Mouse (Mus musculus) CH12.LX (cell line): ENCODE data around the gene Prol1.

ENCODE experiments used
- POLR2A ChIP-seq: IDR thresholded peaks from 2 replicates; pipeline ENCODE4 v1.6.1; 2011; ENCODE audit warnings: low read depth, mild to moderate bottlenecking, improper control_type of control experiment, low read length
- USF2 ChIP-seq: conservative IDR thresholded peaks from 2 replicates; pipeline ENCODE4 v1.6.1; 2011; ENCODE audit warnings: low read depth, low read length, improper control_type of control experiment
- ZNF384 ChIP-seq: IDR thresholded peaks from 2 replicates; pipeline ENCODE4 v1.6.1; 2012; ENCODE audit warnings: low read depth, low read length, improper control_type of control experiment, inconsistent platforms

- TF ChIP-seq ZNF384, result no peak
- no peak for TF ChIP-seq USF2
- no peak for TF ChIP-seq POLR2A
These were observed 49.8 kb downstream of the Prol1 start for GRCm38 (mm10) chr5:88366886-88367285.
